Mouse (Mus musculus): ENCODE measurements around the gene Fbxw7. TPM values are rescaled to one million over a fixed set of nuclear protein-coding genes. Genes with fewer than 3 reads are reported as not detected.

Fbxw7 gene
- total RNA-seq, 2 experiments from 2014 or later, result 234 to 282 TPM

- no peak for DNase-seq (ENCODE audit: extremely low spot score in 1 of 2, low spot score in 2 of 2)
- no peak overlapping the region for H3K27ac ChIP-seq
- TF ChIP-seq CTCF (IDR thresholded peaks at IDR 0.05), result no peak
- intact Hi-C loops (cut with DNase I), result no loop called here
- H3K4me3 ChIP-seq, result no peak overlapping the region
Observed at GRCm38 (mm10) chr3:84807826-84808225, 7.2 kb upstream of the Fbxw7 start.

- DNase-seq (ENCODE audit: extremely low spot score in 1 of 2, low spot score in 2 of 2), result no peak
- intact Hi-C loops (cut with DNase I), result no loop called here
- Histone ChIP-seq H3K27ac (no peak overlapping the region), H3K4me3 (no peak overlapping the region)
- no peak for TF ChIP-seq CTCF (IDR thresholded peaks at IDR 0.05)
Observed at GRCm38 (mm10) chr3:84808906-84809305, 6.2 kb upstream of the Fbxw7 start.

- H3K4me3 ChIP-seq, result no peak overlapping the region
- H3K27ac ChIP-seq, result no peak overlapping the region
- DNase-seq (ENCODE audit: extremely low spot score in 1 of 2, low spot score in 2 of 2), result no peak
- no peak for TF ChIP-seq CTCF (IDR thresholded peaks at IDR 0.05)
- intact Hi-C loops (cut with DNase I), result loop anchor here (5.0 to 10.0 kb wide), 2 partner anchors 116 to 1411 kb away; partner anchors contain the start of gene Lrba
Observed at GRCm38 (mm10) chr3:84810803-84811202, 4.3 kb upstream of the Fbxw7 start.

GRCm38 (mm10) chr3:84813436-84814156 is 1.5 kb upstream of the Fbxw7 start:
- peak overlapping the region; percentile 87 for H3K4me3 ChIP-seq
- no peak for DNase-seq (ENCODE audit: extremely low spot score in 1 of 2, low spot score in 2 of 2)

GRCm38 (mm10) chr3:84814157-84814761 is 809 bp upstream of the Fbxw7 start:
- no peak; the same call in 1 of the 2 replicates for TF ChIP-seq CTCF (IDR thresholded peaks at IDR 0.05)
- H3K27ac ChIP-seq, result peak overlapping the region; percentile 89
- H3K4me3 ChIP-seq, result peak overlapping the region; percentile 87
- intact Hi-C loops (cut with DNase I), result loop anchor here (1.0 to 10.0 kb wide), 3 partner anchors 29 to 1408 kb away; partner anchors contain the start of gene Lrba
- peak; percentile 100 for DNase-seq (ENCODE audit: extremely low spot score in 1 of 2, low spot score in 2 of 2)

More at GRCm38 (mm10) chr3:84813436-84814156, 1.5 kb upstream of the Fbxw7 start:
- TF ChIP-seq CTCF (IDR thresholded peaks at IDR 0.05), result no peak
- intact Hi-C loops (cut with DNase I), result loop anchor here (1.0 to 10.0 kb wide), 3 partner anchors 30 to 1409 kb away; partner anchors contain the start of gene Lrba
- H3K27ac ChIP-seq, result peak overlapping the region; percentile 80

GRCm38 (mm10) chr3:84815461-84815860 is 393 bp downstream of the Fbxw7 start:
- no peak for TF ChIP-seq CTCF (IDR thresholded peaks at IDR 0.05)
- peak overlapping the region; percentile 87 for H3K4me3 ChIP-seq
- intact Hi-C loops (cut with DNase I), result loop anchor here (10.0 kb wide), 1 partner anchor 121 kb away; no protein-coding TSS in a partner anchor
- peak overlapping the region; percentile 89 for H3K27ac ChIP-seq
- DNase-seq (ENCODE audit: extremely low spot score in 1 of 2, low spot score in 2 of 2), result peak; percentile 38 to 52

GRCm38 (mm10) chr3:84816951-84817350 is 1.9 kb downstream of the Fbxw7 start:
- no peak for DNase-seq (ENCODE audit: extremely low spot score in 1 of 2, low spot score in 2 of 2)
- no peak overlapping the region for H3K4me3 ChIP-seq
- TF ChIP-seq CTCF (IDR thresholded peaks at IDR 0.05), result no peak
- intact Hi-C loops (cut with DNase I), result loop anchor here (10.0 kb wide), 1 partner anchor 122 kb away; no protein-coding TSS in a partner anchor
- H3K27ac ChIP-seq, result no peak overlapping the region

GRCm38 (mm10) chr3:84820654-84821201 is 5.7 kb downstream of the Fbxw7 start:
- no peak for DNase-seq (ENCODE audit: extremely low spot score in 1 of 2, low spot score in 2 of 2)
- intact Hi-C loops (cut with DNase I), result no loop called here
- no peak overlapping the region for H3K4me3 ChIP-seq
- no peak overlapping the region for H3K27ac ChIP-seq
- TF ChIP-seq CTCF (IDR thresholded peaks at IDR 0.05), result no peak

- Histone ChIP-seq H3K4me3 (no peak overlapping the region), H3K27ac (no peak overlapping the region)
- DNase-seq (ENCODE audit: extremely low spot score in 1 of 2, low spot score in 2 of 2), result no peak
- TF ChIP-seq CTCF (IDR thresholded peaks at IDR 0.05), result no peak
- intact Hi-C loops (cut with DNase I), result no loop called here
Observed at GRCm38 (mm10) chr3:84825990-84826389, 10.9 kb downstream of the Fbxw7 start.

- DNase-seq (ENCODE audit: extremely low spot score in 1 of 2, low spot score in 2 of 2), result no peak
- TF ChIP-seq CTCF (IDR thresholded peaks at IDR 0.05), result no peak
- Histone ChIP-seq H3K27ac (no peak overlapping the region), H3K4me3 (no peak overlapping the region)
- intact Hi-C loops (cut with DNase I), result no loop called here
Observed at GRCm38 (mm10) chr3:84826405-84826804, 11.3 kb downstream of the Fbxw7 start.

- TF ChIP-seq CTCF (IDR thresholded peaks at IDR 0.05), result no peak
- Histone ChIP-seq H3K4me3 (no peak overlapping the region), H3K27ac (no peak overlapping the region)
- DNase-seq (ENCODE audit: extremely low spot score in 1 of 2, low spot score in 2 of 2), result no peak
- intact Hi-C loops (cut with DNase I), result no loop called here
Observed at GRCm38 (mm10) chr3:84826938-84827337, 11.9 kb downstream of the Fbxw7 start.

GRCm38 (mm10) chr3:84827617-84828016 is 12.5 kb downstream of the Fbxw7 start:
- no peak overlapping the region for H3K4me3 ChIP-seq
- no peak overlapping the region for H3K27ac ChIP-seq
- intact Hi-C loops (cut with DNase I), result no loop called here
- TF ChIP-seq CTCF (IDR thresholded peaks at IDR 0.05), result no peak
- DNase-seq (ENCODE audit: extremely low spot score in 1 of 2, low spot score in 2 of 2), result no peak

All from left cerebral cortex, adult 2 months (tissue).